Mouse (Mus musculus): ENCODE data around the gene Tjp2.

- TF ChIP-seq GATA1 (IDR thresholded peaks at IDR 0.05; ENCODE audit: borderline replicate concordance, low read length) (no peak), FLI1 (IDR thresholded peaks at IDR 0.05; ENCODE audit: low read length) (no peak)
Measured at GRCm38 (mm10) chr19:24192946-24193345, 31.9 kb downstream of the Tjp2 start.
